Mouse (Mus musculus) inflammation-experienced regulatory T-cells, adult 6 months (primary cell): ENCODE results near the gene Pthlh. TPM values are rescaled to one million over a fixed set of nuclear protein-coding genes. Genes with fewer than 3 reads are reported as not detected.
"Not testable (repeated sequence)": the region's sequence is repeated elsewhere in the genome, so short reads cannot be mapped to it uniquely, and the experiment has no call there.

ENCODE experiments used
- ATAC-seq: one replicate; pipeline ENCODE4 v1.8.0; 2017
- polyA plus RNA-seq, 3 experiments: library from polyadenylated mRNA; unstranded; fragments of 100-300 nt; shearing (Covaris generic); gene quantifications; one replicate each; pipeline ENCODE4 v1.2.1; 2017

Gene Pthlh
- polyA plus RNA-seq = not detected

- no peak for ATAC-seq
Observed at GRCm38 (mm10) chr6:147263587-147264565, at the start of gene Pthlh. Gene Pthlh, minus strand, starts transcription at chr6:147264183.

- no peak for ATAC-seq
Observed at GRCm38 (mm10) chr6:147313331-147313730, 49.3 kb upstream of the Pthlh start.

GRCm38 (mm10) chr6:147310435-147310978, 46.5 kb upstream of the Pthlh start:
- ATAC-seq = no peak

GRCm38 (mm10) chr6:147310035-147310434, 46.1 kb upstream of the Pthlh start:
- no peak for ATAC-seq

- not testable (repeated sequence) for ATAC-seq
Observed at GRCm38 (mm10) chr6:147304236-147304635, 40.3 kb upstream of the Pthlh start.

- ATAC-seq = no peak
Observed at GRCm38 (mm10) chr6:147299607-147300006, 35.6 kb upstream of the Pthlh start.

- ATAC-seq = no peak
Observed at GRCm38 (mm10) chr6:147279309-147279708, 15.3 kb upstream of the Pthlh start.

- no peak for ATAC-seq
Observed at GRCm38 (mm10) chr6:147268143-147268790, 4.3 kb upstream of the Pthlh start.

GRCm38 (mm10) chr6:147266466-147266865, 2.5 kb upstream of the Pthlh start:
- no peak for ATAC-seq

- no peak for ATAC-seq
Observed at GRCm38 (mm10) chr6:147263178-147263577, 805 bp downstream of the Pthlh start.

GRCm38 (mm10) chr6:147261616-147262015, 2.4 kb downstream of the Pthlh start:
- ATAC-seq = no peak

- no peak for ATAC-seq
Observed at GRCm38 (mm10) chr6:147260766-147261165, 3.2 kb downstream of the Pthlh start.

GRCm38 (mm10) chr6:147247782-147248181, 16.2 kb downstream of the Pthlh start:
- ATAC-seq = no peak

- no peak for ATAC-seq
Observed at GRCm38 (mm10) chr6:147244294-147244693, 19.7 kb downstream of the Pthlh start.

GRCm38 (mm10) chr6:147243655-147244054, 20.3 kb downstream of the Pthlh start:
- ATAC-seq = no peak

GRCm38 (mm10) chr6:147241541-147241940, 22.4 kb downstream of the Pthlh start:
- no peak for ATAC-seq

- no peak for ATAC-seq
Observed at GRCm38 (mm10) chr6:147240203-147240804, 23.7 kb downstream of the Pthlh start.

GRCm38 (mm10) chr6:147226696-147227095, 37.3 kb downstream of the Pthlh start:
- ATAC-seq = no peak

- no peak for ATAC-seq
Observed at GRCm38 (mm10) chr6:147219099-147219498, 44.9 kb downstream of the Pthlh start.

GRCm38 (mm10) chr6:147216156-147216555, 47.8 kb downstream of the Pthlh start:
- no peak for ATAC-seq

GRCm38 (mm10) chr6:147207821-147208330, 56.1 kb downstream of the Pthlh start:
- no peak for ATAC-seq
